Mouse (Mus musculus) right cerebral cortex, adult 18-20 months (tissue): ENCODE measurements at regions not wholly inside any gene's neighbourhood (a gene's known extent, or its start where the extent isn't known, plus 50 kb on each side); places are given as distances from the start of the nearest gene placed in this dataset.
A peak's percentile ranks its signal among the peaks of the same experiment; 100 is the strongest.

ENCODE experiments used
- DNase-seq: peaks from one replicate; pipeline ENCODE4 v3.0.0; 2022; ENCODE audit warnings: mixed read lengths

- DNase-seq = no peak
Observed at GRCm38 (mm10) chr17:48592457-48592856, 137.8 kb downstream of the Unc5cl start.

- DNase-seq = no peak
Observed at GRCm38 (mm10) chr17:48595418-48595963, 140.8 kb downstream of the Unc5cl start.

- peak; percentile 14 for DNase-seq
Observed at GRCm38 (mm10) chr17:48596406-48596805, 141.7 kb downstream of the Unc5cl start.

- no peak for DNase-seq
Observed at GRCm38 (mm10) chr17:48597301-48597700, 142.6 kb downstream of the Unc5cl start.

GRCm38 (mm10) chr17:48598471-48599141, 143.9 kb downstream of the Unc5cl start:
- no peak for DNase-seq

GRCm38 (mm10) chr17:48600176-48600575, 145.5 kb downstream of the Unc5cl start:
- DNase-seq = no peak

GRCm38 (mm10) chr17:48602554-48602953, 147.9 kb downstream of the Unc5cl start:
- DNase-seq = peak; percentile 48

GRCm38 (mm10) chr17:48606767-48607166, 152.1 kb downstream of the Unc5cl start:
- no peak for DNase-seq

GRCm38 (mm10) chr17:48608315-48608714, 153.6 kb downstream of the Unc5cl start:
- DNase-seq = no peak

- DNase-seq = no peak
Observed at GRCm38 (mm10) chr17:48610107-48610506, 155.4 kb downstream of the Unc5cl start.

GRCm38 (mm10) chr17:48610806-48611205, 156.1 kb downstream of the Unc5cl start:
- no peak for DNase-seq

- DNase-seq = no peak
Observed at GRCm38 (mm10) chr17:48613491-48613890, 158.8 kb downstream of the Unc5cl start.

GRCm38 (mm10) chr17:48615248-48615647, 160.5 kb downstream of the Unc5cl start:
- no peak for DNase-seq

GRCm38 (mm10) chr17:48616205-48616604, 161.5 kb downstream of the Unc5cl start:
- DNase-seq = no peak

GRCm38 (mm10) chr17:48620896-48621295, 166.2 kb downstream of the Unc5cl start:
- DNase-seq = no peak

- no peak for DNase-seq
Observed at GRCm38 (mm10) chr17:48621676-48622075, 167.0 kb downstream of the Unc5cl start.

GRCm38 (mm10) chr17:48624937-48625336, 170.2 kb downstream of the Unc5cl start:
- no peak for DNase-seq

- peak; percentile 29 for DNase-seq
Observed at GRCm38 (mm10) chr17:48625971-48626370, 171.3 kb downstream of the Unc5cl start.

GRCm38 (mm10) chr17:48639611-48640010, 184.9 kb downstream of the Unc5cl start:
- no peak for DNase-seq

GRCm38 (mm10) chr17:48643533-48644019, 188.9 kb downstream of the Unc5cl start:
- no peak for DNase-seq

GRCm38 (mm10) chr17:48645056-48645455, 190.4 kb downstream of the Unc5cl start:
- no peak for DNase-seq

- no peak for DNase-seq
Observed at GRCm38 (mm10) chr17:48646626-48647195, 192.0 kb downstream of the Unc5cl start.

GRCm38 (mm10) chr17:48647431-48647830, 192.7 kb downstream of the Unc5cl start:
- DNase-seq = no peak

- DNase-seq = peak; percentile 20
Observed at GRCm38 (mm10) chr17:48650556-48650955, 195.9 kb downstream of the Unc5cl start.
